Mouse (Mus musculus): ENCODE measurements around the gene Rtf2.

Gene Rtf2

DNA sequence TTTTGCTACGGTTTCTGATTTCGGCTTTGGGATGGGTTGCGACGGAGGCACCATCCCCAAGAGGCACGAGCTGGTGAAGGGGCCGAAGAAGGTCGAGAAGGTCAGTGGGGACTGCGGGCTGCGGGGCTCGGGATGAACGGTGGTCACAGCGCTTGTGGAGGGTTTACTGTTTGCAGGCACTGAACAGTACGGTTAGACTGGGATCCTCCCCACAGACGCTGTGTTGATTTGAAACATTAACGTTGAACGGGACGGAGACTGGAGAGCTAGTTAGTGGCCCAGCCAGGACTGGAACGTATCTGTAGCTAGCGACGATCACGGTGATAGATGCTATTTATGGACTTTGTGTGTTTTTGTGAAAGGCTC lies 267 bp downstream of the Rtf2 start:
- DNase-seq (ENCODE audit: low spot score in 2 of 2), result no peak

DNA sequence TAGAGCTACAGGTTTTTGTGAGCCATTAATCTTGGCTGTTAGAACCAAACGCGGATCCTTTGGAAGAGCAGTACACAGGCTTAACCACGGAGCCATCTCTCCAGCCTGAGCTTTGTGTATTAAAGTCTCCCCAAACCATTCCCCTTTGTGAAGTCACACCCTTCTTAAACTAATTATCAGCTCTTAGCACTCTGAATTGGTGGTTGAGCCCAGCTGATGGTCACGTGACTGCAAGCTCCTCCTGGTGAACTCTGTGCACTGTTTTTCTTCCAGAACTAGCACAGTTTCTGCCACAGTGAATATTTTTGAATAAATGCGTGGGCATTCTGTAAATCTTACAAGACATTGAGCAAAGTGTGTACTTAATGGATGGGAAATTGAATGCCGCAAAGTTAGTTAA lies 820 bp downstream of the Rtf2 start:
- no peak for DNase-seq (ENCODE audit: low spot score in 2 of 2)

DNA sequence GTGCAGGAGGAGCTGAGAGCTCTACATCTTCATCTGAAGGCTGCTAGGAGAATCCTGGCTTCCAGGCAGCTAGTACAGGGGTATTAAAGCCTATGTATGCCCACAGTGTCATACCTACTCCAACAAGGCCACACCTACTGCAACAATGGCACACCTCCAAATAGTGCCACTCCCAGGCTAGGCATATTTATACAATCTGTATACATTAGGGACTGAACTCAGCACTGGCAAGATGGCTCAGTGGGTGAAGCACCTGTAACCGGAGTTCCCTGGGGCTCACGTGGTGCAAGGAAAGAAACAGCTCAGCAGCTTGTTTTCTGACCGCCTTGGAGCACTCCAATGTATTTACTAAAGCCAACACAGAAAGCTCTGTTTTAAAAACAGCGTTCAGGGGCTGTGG lies 5.3 kb downstream of the Rtf2 start:
- no peak for DNase-seq (ENCODE audit: low spot score in 2 of 2)

DNA sequence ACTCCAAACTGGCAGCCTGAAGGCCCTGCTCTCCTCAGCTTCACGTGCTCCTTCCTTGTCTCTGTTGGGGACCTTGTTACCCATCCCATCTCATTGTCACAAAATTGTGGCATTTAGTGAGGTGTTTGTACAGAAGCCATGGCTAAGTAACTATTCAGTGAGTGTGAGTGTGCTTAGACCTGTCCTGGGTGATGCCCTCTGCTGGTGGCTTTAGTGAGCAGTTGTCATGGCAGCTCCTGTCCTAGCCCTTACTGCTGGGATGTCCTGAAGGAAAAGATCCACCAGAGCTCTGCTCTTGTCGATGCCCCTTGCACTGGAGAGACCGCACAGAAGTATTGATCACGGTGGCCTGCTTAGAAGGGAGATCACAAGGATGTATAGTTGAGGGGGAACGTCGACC lies 7.0 kb downstream of the Rtf2 start:
- no peak for DNase-seq (ENCODE audit: low spot score in 2 of 2)

DNA sequence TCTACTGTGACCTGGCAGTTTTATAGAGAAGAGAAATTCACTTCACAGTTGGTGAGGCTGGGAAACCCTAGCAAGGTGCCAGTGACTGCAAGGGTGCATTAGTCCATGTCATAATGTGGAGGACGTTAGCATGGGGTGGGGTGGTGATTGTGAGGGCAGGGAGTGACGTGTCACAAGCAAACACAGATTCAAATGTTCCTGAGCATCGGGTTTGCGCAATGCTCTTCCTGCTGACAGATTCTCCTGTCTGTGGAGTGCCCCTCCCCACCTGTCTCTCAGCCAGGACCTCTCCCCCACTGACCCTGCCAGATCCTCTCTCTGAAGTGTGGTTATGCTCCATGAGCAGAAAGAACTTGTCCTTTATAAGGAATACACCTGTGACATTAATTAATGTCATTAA lies 8.0 kb downstream of the Rtf2 start:
- no peak for DNase-seq (ENCODE audit: low spot score in 2 of 2)

DNA sequence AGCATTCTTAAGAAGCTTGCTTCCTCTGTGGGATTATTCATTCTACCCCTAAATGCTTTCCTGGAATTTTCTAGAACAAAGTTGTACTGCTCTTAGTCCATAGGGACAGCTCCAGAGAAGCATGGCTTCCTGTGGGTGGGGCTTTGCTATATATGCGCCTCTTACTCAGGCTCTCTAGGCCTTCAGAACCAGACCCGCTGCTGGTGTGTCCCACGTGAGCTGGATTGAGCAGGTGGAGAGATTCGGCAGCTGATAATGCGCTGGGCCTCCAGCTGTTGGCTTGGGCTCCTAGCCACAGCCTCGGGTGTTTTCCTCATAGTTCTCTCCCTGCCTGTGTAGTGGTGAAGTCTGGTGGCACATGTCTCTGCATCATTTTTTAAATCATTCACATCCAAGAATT lies 10.3 kb downstream of the Rtf2 start:
- no peak for DNase-seq (ENCODE audit: low spot score in 2 of 2)

DNA sequence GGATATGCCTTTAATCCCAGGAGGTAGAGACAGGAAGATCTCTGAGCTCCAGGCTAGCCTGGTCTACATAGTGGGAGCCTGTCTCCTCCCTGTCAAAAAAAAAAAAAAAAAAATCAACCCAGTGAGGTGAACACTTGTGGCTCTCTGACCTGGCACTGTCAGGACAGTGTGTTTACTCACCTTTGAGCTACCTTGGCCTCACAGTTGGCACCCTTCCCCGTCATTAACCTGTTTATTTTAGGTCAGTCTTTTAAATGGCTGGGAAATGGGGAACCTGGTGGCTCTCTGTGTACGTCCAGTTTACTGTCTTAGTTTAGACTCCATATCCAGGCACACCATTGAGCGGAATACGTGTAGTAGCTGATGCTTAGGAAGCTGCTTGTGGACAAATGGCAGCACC lies 11.7 kb downstream of the Rtf2 start:
- no peak for DNase-seq (ENCODE audit: low spot score in 2 of 2)

DNA sequence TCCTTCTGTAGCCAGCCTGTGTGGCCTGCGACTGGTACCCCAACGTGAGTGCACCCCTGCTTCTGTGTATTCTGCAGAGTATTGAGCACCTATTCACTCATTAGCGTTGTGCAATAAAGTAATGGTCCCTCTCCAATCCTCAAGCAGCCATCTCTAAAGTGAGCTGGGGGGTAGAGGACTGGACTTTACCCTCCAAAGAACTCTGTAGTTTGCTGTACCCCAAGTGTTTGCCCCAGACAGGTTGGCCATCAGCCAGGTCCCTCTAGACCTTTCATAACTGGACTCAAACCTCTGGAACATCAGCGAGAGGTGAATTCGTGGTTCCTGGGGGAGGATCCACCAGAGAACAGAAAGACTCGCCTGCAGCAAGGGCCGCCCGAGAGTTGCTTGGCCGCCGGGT lies 12.1 kb downstream of the Rtf2 start:
- no peak for DNase-seq (ENCODE audit: low spot score in 2 of 2)

DNA sequence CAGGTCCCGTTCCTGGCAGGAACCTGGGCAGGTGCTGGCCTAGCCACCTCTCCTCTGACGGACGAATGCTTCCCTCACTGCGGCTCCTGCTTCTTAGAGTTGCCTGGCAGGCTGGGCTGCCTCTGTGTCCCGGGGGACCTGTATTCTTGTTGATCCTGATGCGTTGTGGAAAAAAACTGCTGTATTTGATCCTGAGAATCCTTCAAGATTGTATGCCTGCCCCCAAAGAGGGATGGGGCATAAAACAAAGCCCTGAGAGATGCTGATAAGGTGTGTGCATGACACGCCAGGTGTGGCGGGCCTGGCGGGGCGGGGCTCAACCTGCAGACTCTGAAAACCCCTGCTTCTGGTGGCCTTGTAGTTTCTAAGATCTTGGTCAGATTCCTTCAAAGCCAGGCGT lies 18.1 kb downstream of the Rtf2 start, which contains the start of gene Gcnt7:
Gcnt7 (minus strand) TSS at position 101 of the 400 bp plus-strand sequence.
- no peak for DNase-seq (ENCODE audit: low spot score in 2 of 2)

DNA sequence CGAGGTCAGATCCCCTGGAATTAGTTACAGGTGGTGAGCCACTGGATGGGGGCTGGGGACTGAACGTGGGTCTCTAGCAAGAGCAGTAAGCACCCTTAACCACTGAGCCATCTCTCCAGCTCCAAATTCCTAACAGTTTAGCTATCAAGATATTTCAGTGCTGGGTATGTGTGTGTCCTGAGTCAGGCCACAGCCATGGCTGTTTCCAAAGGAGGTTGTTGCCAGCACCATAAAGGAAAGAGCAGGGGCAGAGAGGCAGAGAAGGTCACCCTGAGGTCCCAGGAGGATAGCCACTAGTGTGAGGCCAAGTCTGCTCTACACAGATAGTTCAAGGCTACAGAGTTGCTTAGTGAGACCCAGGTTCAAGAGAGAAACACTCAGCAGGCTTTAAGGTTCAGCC lies 20.3 kb downstream of the Rtf2 start:
- no peak for DNase-seq (ENCODE audit: low spot score in 2 of 2)

DNA sequence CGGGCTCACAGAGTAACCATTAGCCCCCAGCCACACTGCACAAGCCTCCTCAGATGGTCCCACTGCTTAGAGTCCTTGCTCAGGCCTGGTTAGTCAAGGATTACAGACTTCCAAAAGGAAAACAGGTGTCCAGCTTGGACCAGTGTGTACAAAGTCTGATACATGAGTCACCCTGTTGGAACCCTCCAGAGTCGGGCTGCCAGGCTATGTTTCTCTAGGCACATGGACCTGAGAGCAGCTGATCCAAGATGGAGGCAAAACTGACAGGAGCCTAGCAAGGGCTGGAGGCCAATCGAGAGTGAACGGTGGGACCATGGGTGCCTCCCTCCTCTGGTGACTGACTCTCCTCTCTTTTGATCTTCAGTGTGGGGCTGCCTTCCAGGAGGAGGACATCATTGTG lies 22.5 kb downstream of the Rtf2 start:
- no peak for DNase-seq (ENCODE audit: low spot score in 2 of 2)

DNA sequence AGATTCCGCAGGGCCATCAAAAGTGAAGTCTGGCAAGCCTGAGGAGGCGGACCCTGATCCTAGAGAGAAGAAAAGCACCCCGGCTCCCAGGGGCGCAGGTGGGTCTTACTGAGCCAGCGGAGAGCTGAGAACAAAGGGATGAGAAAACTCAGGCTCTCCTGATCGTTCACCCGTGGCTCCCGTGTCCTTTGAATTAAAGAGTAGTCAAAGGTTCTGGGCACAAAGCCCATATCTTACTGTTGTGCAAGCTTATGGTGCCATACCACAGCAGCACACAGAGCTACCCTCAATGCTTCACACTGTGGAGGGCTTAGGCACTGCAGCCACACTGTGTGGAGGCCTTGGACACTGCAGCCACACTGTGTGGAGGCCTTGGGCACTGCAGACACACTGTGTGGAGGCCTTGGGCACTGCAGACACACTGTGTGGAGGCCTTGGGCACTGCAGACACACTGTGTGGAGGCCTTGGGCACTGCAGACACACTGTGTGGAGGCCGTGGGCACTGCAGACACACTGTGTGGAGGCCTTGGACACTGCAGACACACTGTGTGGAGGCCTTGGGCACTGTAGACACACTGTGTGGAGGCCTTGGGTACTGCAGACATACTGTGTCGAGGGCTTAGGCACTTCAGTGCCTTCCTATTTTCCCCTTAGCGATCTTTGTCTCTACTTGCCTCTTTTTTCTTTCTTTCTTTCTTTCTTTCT lies 26.2 kb downstream of the Rtf2 start:
- no peak for DNase-seq (ENCODE audit: low spot score in 2 of 2)

DNA sequence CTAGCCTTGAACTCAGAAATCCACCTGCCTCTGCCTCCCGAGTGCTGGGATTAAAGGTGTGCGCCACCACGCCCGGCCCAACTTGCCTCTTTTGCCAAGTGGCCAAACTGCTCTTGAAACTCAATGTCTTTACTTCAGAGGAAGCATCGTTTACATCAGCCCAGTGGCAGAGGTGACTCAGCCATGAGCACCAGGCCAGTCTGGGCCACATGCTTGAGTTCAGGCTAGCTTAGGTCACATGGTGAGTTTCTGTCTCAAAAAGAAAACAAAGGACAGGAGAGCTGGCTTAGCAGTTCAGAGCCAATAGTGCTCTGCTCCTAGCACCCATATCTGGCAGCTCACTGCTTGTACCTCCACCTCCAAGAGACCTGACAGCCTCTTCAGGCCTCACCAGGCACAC lies 26.9 kb downstream of the Rtf2 start:
- no peak for DNase-seq (ENCODE audit: low spot score in 2 of 2)

DNA sequence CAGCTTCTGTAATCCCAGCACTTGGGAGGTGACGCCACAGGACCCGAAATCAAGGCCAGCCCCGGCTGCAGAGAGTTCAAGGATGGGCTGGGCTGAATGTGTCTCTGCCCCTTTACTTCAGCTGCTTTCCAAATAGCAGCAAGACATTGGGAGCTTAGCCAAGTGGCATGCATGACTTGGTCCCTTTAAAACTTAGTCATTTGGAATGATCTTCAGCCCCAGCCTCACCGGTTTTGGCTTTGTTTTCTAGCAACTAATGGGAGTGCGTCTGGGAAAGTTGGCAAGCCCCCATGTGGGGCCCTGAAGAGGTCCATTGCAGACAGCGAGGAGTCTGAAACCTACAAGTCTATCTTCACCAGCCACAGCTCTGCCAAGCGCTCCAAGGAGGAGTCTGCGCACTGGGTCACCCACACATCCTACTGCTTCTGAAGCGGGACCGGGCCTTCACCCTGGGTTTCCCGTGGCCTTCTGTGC lies 28.0 kb downstream of the Rtf2 start:
- DNase-seq (ENCODE audit: low spot score in 2 of 2), result no peak

DNA sequence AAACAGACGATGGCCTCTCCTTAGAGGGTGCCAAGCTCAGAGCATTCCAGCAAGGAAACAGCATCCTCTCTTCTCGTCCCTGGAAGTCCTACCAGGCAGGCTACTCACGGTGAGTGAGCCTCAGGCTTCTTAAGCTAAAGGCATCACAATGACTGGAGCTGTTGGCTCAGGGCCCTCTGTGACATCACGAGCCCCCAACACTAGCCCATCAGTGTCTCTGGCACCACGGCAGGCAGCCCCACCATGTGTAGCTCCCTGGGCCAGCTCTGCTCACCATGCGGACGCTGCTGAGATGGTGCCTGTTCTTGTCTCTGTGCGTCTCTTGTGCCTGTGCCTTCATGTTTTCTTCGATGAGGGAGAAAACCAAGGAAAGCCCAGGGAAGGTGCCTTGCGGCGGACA lies 32.0 kb downstream of the Rtf2 start, which contains the start of gene Fam209:
Fam209 (plus strand) TSS at position 203 of the 400 bp plus-strand sequence.
- DNase-seq (ENCODE audit: low spot score in 2 of 2), result no peak

DNA sequence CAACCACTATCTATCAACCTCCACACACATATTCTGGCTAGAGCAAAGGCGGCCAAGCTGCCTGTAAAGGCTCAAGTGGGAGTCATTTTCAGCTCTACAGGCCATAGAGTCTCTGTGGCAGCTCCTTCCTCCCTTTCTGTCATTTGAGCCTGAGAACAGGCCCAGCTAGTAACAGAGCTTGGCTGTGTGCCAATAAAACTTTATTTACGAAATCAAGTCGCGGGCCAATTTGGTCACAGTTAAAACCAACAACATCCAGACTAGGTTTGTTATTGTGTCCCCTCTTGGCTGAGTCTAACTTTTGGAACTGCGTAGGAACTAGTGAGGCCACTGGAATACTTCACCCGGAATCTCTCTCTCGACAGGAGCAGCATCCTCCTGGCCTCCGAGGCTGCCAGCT lies 33.2 kb downstream of the Rtf2 start:
- DNase-seq (ENCODE audit: low spot score in 2 of 2), result no peak

DNA sequence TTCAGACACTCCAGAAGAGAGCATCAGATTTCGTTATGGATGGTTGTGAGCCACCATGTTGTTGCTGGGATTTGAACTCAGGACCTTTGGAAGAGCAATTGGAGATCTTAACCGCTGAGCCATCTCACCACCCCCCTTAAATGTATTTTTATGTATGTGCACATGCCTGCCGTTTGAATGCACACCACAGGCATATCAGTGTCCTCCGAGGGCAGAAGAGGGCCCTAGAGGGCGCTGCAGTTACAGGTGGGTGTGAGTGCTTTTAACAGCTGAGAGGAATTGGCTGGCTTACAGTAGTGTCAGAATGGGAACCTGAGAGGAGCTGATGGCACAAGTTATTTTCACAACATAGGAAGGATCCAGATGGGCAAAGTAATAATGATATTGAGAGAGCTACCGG lies 34.6 kb downstream of the Rtf2 start:
- no peak for DNase-seq (ENCODE audit: low spot score in 2 of 2)

DNA sequence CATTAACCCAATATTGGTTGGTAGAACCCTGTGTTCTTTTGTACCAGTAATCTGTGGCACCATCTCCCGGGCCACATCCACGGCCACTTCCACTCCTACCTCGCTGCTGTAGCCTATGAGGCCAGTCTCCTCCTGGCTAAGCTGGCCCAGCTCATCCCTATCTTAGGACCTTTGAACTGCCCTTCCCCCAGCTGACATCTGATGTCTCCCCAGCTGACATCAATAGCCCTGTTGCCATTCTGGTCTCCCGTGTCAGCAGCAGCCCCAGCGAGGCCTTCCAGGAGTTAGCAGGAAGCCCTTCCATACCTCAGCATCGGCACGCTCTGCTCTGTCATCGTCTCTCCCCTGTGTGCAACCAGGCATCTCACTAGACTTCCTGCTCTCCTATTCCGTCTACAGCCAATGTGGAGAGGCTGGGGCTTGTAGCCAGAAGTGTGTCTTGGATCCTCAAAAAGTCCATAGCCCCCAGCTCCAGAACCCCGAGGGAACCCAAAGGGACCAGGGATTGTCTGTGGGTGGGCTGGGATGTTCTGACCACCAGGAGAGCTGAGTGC lies 36.4 kb downstream of the Rtf2 start:
- DNase-seq (ENCODE audit: low spot score in 2 of 2), result no peak

DNA sequence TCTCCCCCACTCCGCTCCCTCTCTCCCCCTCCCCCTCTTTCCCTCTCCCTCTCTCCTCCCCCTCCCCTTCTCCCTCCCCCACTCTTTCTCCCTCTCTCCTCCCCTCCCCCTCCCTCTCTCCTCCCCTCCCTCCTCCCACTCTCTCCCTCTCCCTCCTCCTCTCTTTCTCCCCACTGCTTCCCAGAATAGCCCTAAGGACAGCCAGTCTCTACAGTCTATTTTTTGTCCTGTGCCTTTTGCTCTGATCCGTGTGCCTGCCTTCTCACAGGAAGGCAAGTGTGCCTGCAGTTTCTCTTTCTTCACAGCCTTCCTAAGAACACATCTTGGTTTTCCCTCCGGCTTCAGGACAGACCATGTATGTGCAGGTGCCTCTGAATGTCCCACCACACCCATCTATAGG lies 37.0 kb downstream of the Rtf2 start:
- no peak for DNase-seq (ENCODE audit: low spot score in 2 of 2)

DNA sequence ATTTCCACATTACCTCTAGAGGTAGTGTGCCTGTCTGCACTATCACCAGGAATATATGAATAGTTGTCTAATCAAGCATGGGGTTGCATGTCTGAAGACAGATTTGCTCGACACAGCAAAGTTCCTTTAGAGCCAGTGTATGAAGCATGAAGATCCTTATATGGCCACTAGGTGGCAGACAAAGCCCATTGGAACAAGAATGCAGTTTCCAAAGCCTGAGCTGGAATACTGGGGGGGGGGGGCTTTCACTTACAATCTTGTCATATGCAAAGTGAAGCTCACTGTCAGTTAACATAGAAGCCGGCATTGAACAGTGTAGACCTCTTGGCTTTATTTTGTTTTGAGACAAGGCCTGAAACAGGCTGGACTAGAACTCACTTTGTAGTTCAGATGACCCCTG lies 37.5 kb downstream of the Rtf2 start:
- no peak for DNase-seq (ENCODE audit: low spot score in 2 of 2)

DNA sequence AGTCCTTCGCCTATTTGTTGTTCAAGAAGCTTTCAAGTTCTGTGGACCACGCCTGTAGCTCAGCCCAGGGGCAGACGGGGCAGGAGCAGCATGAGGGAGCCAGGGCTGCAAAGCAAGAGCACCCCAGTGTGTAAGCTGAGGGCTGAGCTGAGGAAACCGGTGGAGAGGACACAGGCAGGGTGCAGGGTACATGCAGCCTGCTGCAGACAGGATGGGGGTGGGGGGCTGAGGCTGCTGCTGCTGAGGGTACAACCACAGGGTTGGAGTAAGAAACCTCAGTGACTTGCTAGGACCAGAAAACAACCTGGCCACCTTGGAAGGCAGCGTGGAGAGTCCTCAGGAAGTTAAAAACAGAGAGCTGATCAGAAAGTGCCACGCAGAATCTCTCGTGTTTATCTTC lies 39.9 kb downstream of the Rtf2 start:
- no peak for DNase-seq (ENCODE audit: low spot score in 2 of 2)

DNA sequence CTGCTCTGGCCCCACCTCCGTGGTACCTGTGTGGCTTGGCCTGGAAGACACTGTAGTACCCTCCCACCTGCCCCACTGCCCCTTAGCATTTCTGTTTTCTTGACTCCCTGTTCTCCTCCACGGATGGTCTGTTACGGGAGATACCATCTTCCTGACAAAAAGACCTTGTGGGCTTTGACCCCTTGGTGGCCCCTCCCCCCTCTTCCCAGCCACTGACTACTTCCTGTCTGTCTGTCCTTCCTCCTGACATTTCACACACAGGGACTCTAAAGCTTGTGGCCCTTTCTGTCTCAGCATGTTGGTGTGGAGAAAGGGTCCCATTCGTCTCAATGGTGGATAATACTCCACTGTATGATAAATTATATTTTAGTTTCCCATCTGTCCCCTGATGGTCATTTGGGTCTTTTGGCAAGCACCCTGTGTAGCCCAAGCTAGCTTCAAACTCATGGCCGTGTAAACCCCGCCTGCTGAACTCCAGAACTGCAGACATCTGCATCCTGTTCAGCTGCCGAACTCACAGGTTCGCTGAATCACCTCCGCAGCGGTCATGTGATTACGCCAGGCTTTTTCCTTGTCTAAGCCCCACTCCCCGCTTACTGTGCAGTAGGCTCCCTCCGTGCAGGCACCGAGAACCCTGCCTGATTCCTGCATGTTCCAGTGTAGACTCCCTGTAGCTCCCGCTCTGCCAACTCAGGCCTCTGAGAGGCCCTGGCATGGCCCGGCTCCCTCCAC lies 41.5 kb downstream of the Rtf2 start:
- DNase-seq (ENCODE audit: low spot score in 2 of 2), result no peak

DNA sequence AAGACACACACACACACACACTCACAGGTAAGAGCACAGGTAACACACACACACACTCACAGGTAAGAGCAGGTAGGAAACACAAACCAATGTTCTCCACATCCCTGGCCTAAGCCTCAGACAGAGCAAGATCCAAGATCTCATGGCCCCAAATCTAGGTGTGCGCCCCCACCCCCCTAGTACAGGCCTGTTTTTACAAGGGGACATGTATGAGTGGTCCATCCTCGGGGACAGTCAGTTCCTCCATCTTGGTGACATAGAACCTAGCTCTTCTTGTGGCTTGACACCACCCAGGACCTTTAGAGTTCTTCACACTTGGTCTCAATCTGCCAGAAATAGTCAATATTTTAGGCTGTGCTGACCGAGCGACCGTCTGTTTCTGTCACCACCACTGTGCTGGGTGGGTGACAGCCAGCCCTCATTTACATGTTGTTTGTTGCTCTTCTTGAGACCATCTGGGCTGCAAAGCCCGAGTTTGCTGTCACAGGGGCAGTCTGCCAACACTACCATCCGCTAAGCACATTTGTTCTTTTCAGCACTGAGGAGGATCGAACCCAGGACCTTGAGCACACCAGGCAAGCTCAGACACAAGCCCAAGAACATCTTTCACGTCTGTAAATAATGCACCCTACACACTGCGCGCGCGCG lies 43.5 kb downstream of the Rtf2 start:
- DNase-seq (ENCODE audit: low spot score in 2 of 2), result no peak

All from frontal cortex, postnatal 25 days (tissue).